Mouse (Mus musculus) embryonic fibroblast, embryonic 13.5 days (primary cell): ENCODE results near the gene Ankrd44.

Source experiments
- CTCF ChIP-seq: IDR thresholded peaks from 2 replicates; pipeline ENCODE4 v1.5.1; 2011; ENCODE audit warnings: mild to moderate bottlenecking, control low read depth, low read length, moderate library complexity, borderline replicate concordance; ENCODE audit not compliant: insufficient read depth
- POLR2A ChIP-seq: IDR thresholded peaks from 2 replicates; pipeline ENCODE4 v1.6.1; 2011; ENCODE audit warnings: low read depth, mild to moderate bottlenecking, control low read depth, low read length, moderate library complexity

DNA sequence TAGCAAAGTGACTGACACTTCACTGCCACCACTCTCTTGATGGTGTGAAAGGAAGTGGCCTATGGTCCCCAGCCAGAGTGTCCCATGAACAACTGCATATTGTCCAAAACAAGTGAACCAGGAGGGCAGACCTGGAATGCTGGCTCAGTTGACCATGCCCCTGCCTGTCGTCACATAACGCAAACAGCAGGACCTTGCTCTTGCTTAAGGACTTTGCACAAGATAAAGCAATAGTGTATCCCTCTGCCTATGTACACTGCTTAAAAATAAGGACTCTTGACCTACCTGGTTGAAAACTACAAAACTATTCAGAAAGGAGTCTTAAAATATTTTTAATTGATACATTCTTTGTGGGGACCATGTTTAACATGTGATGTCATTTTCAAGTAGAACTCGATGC lies 44.7 kb downstream of the Ankrd44 start:
- TF ChIP-seq CTCF (no peak), POLR2A (no peak)
